In genomic region chr6:58900536-58900935, GRCm38 (mm10) we compare ENCODE assay signal across 25 mouse cellular contexts. TPM values are rescaled to one million over a fixed set of nuclear protein-coding genes. Genes with fewer than 3 reads are reported as not detected.
DNase-seq lines count a peak whose midpoint lies in the region; ATAC-seq and TF ChIP-seq lines count a peak whose summit lies in the region.
"Had no signal": no experiment of that assay in that cellular context is flagged by ENCODE, and none has a peak within 500 bp of the region (broad histone marks: within the 10 kb centered on the region; RNA-seq: fewer than 3 reads in every experiment).

No protein-coding gene starts in this region.

- intact Hi-C loops in left cerebral cortex, postnatal 10 days (cut with DNase I), result no loop called here

- H3K27me3 ChIP-seq in cerebellum, adult 2 months (ENCODE audit: control insufficient read depth, insufficient read depth, low read length), result no peaks in the 10 kb centered on the region
- H3K27me3 ChIP-seq in lung, embryonic 14.5 days (ENCODE audit: insufficient read depth, low read length), result no peaks in the 10 kb centered on the region
- no peaks in the 10 kb centered on the region for H3K27me3 ChIP-seq in stomach, embryonic 14.5 days (ENCODE audit: control insufficient read depth, insufficient read depth, low read length)
- H3K27me3 ChIP-seq in stomach, embryonic 16.5 days (ENCODE audit: control insufficient read depth, insufficient read depth, low read length), result no peaks in the 10 kb centered on the region
- H3K27me3 ChIP-seq: CH12.LX; embryonic facial prominence, embryonic 12.5 days; forebrain, embryonic 13.5 days; forebrain, embryonic 15.5 days; Patski had no signal

- no peak overlapping the region for H3K9ac ChIP-seq in lung, embryonic 14.5 days
- no peak overlapping the region for H3K9ac ChIP-seq in stomach, embryonic 14.5 days (replicated peaks; ENCODE audit: low read depth, low read length)
- H3K9ac ChIP-seq in stomach, embryonic 16.5 days (ENCODE audit: low read length), result no peak overlapping the region
- H3K9ac ChIP-seq: embryonic facial prominence, embryonic 12.5 days; forebrain, embryonic 13.5 days; forebrain, embryonic 15.5 days had no signal

- H3K36me3 ChIP-seq in lung, embryonic 14.5 days (ENCODE audit: insufficient read depth), result no peaks in the 10 kb centered on the region
- no peaks in the 10 kb centered on the region for H3K36me3 ChIP-seq in stomach, embryonic 14.5 days (ENCODE audit: control insufficient read depth, insufficient read depth, low read length)
- H3K36me3 ChIP-seq in stomach, embryonic 16.5 days (ENCODE audit: control insufficient read depth, insufficient read depth, low read length), result no peaks in the 10 kb centered on the region
- H3K36me3 ChIP-seq: embryonic facial prominence, embryonic 10.5 days; embryonic facial prominence, embryonic 12.5 days; G1E had no signal

- WGBS in cerebellum, adult 2 months, result 85% methylated on average over 7 of the region's 7 CpGs
- WGBS in lung, embryonic 14.5 days, result 76% methylated on average over 7 of the region's 7 CpGs
- 66% methylated on average over 7 of the region's 7 CpGs for WGBS in stomach, embryonic 14.5 days
- WGBS in stomach, embryonic 16.5 days, result 58% methylated on average over 7 of the region's 7 CpGs

- no peak overlapping the region for H3K4me3 ChIP-seq in cerebellum, adult 2 months (replicated peaks; ENCODE audit: insufficient read depth, low read depth, low read length)
- H3K4me3 ChIP-seq in lung, embryonic 14.5 days (ENCODE audit: low read depth, low read length), result no peak overlapping the region
- H3K4me3 ChIP-seq in stomach, embryonic 14.5 days (ENCODE audit: low read depth, low read length), result no peak overlapping the region
- H3K4me3 ChIP-seq in stomach, embryonic 16.5 days (replicated peaks; ENCODE audit: low read length), result no peak overlapping the region
- H3K4me3 ChIP-seq: embryonic facial prominence, embryonic 10.5 days; embryonic facial prominence, embryonic 12.5 days; forebrain, embryonic 13.5 days; forebrain, embryonic 15.5 days had no signal

- no peak; the same call in 1 of the 2 replicates for ATAC-seq in lung, embryonic 14.5 days (ENCODE audit: insufficient read depth)
- peak; percentile 68; the same call in 1 of the 2 replicates for ATAC-seq in stomach, embryonic 14.5 days (ENCODE audit: insufficient number of reproducible peaks, insufficient read depth, low FRiP score, low read depth)
- peak; percentile 69 for ATAC-seq in stomach, embryonic 16.5 days (ENCODE audit: insufficient read depth, low FRiP score)
- ATAC-seq: activated CD4-positive, CD25-positive, alpha-beta regulatory T cell, adult 4 months; CD4-positive, CD25-positive, alpha-beta regulatory T cell, adult 4 months; forebrain, embryonic 13.5 days; forebrain, embryonic 15.5 days; Patski had no signal

- TF ChIP-seq CTCF in cerebellum, adult 2 months (IDR thresholded peaks at IDR 0.05; ENCODE audit: borderline replicate concordance, insufficient read depth, low read depth, low read length), result no peak
- no peak for TF ChIP-seq CTCF in lung, embryonic 14.5 days (IDR thresholded peaks at IDR 0.05; ENCODE audit: low read depth)

- 0 out of 2 replicates have a peak overlapping the region, but pooled peaks have one; percentile 58 for H3K27ac ChIP-seq in cerebellum, adult 2 months (ENCODE audit: insufficient read depth, low read length)
- H3K27ac ChIP-seq in lung, embryonic 14.5 days (ENCODE audit: low read depth), result no peak overlapping the region
- H3K27ac ChIP-seq in stomach, embryonic 14.5 days (ENCODE audit: low read length), result no peak overlapping the region
- H3K27ac ChIP-seq in stomach, embryonic 16.5 days (ENCODE audit: low read length), result no peak overlapping the region
- H3K27ac ChIP-seq: embryonic facial prominence, embryonic 10.5 days; embryonic facial prominence, embryonic 12.5 days; forebrain, embryonic 13.5 days had no signal

- H3K9me3 ChIP-seq in lung, embryonic 14.5 days (ENCODE audit: low read depth, low read length), result peaks cover 2% of the 10 kb centered on the region; the same call in 1 of the 2 replicates
- no peaks in the 10 kb centered on the region for H3K9me3 ChIP-seq in stomach, embryonic 14.5 days (ENCODE audit: control insufficient read depth, low read depth, low read length)
- H3K9me3 ChIP-seq in stomach, embryonic 16.5 days (replicated peaks; ENCODE audit: control insufficient read depth, low read length), result no peaks in the 10 kb centered on the region
- H3K9me3 ChIP-seq: embryonic facial prominence, embryonic 10.5 days; embryonic facial prominence, embryonic 12.5 days; forebrain, embryonic 13.5 days; forebrain, embryonic 15.5 days; G1E had no signal

- no peak for TF ChIP-seq POLR2A in cerebellum, adult 2 months (IDR thresholded peaks at IDR 0.05; ENCODE audit: borderline replicate concordance, insufficient read depth, low read length)

- no peak overlapping the region for H3K4me2 ChIP-seq in lung, embryonic 14.5 days
- H3K4me2 ChIP-seq in stomach, embryonic 14.5 days (replicated peaks; ENCODE audit: low read depth, low read length), result no peak overlapping the region
- H3K4me2 ChIP-seq in stomach, embryonic 16.5 days (ENCODE audit: low read depth, low read length), result no peak overlapping the region
- H3K4me2 ChIP-seq: embryonic facial prominence, embryonic 12.5 days; forebrain, embryonic 13.5 days; forebrain, embryonic 15.5 days had no signal

- H3K4me1 ChIP-seq in cerebellum, adult 2 months (ENCODE audit: control insufficient read depth, insufficient read depth, low read length), result peaks cover 17% of the 10 kb centered on the region; the same call in 1 of the 2 replicates
- no peaks in the 10 kb centered on the region for H3K4me1 ChIP-seq in lung, embryonic 14.5 days (ENCODE audit: insufficient read depth)
- 0 out of 2 replicates have a peak, but pooled peaks cover 3% of the 10 kb centered on the region for H3K4me1 ChIP-seq in stomach, embryonic 14.5 days (ENCODE audit: control insufficient read depth, insufficient read depth, low read length)
- no peaks in the 10 kb centered on the region for H3K4me1 ChIP-seq in stomach, embryonic 16.5 days (ENCODE audit: control insufficient read depth, insufficient read depth, low read length)
- H3K4me1 ChIP-seq: embryonic facial prominence, embryonic 12.5 days had no signal

- no peak for DNase-seq in cerebellum, adult 2 months
- no peak for DNase-seq in cerebellum, postnatal 36 days
- DNase-seq in lung, embryonic 14.5 days, result peak; percentile 10
- no peak for DNase-seq in lung, postnatal 36 days
- no peak for DNase-seq in left cerebral cortex, postnatal 10 days (ENCODE audit: extremely low spot score in 1 of 2, low spot score in 2 of 2)
- no peak for DNase-seq in frontal cortex, postnatal 36 days (ENCODE audit: low spot score in 2 of 2)
- DNase-seq: adrenal gland, adult 8-10 months; adrenal gland, postnatal 14 days; adrenal gland, postnatal 36 days; B cell, adult 2 months; cerebellum, adult 11-12 months; cerebellum, adult 8-10 months; cerebellum, adult 9-11 months; cerebellum, postnatal 14 days had no signal

RNA-seq across cellular contexts. Expression of gene Nap1l5, which starts 6.3 kb away (rescaled TPM):
- polyA plus RNA-seq in cerebellum, adult 2 months (2012; rRNA removed), result 648 and 689 TPM in 2 replicates
- 4.7 and 5.6 TPM in 2 replicates for polyA plus RNA-seq in lung, embryonic 14.5 days (2014; fragmentation: Nextera tagmentation; extraction: Ambion mirVana)
- 7.9 and 8.4 TPM in 2 replicates for polyA plus RNA-seq in stomach, embryonic 14.5 days (2014; fragmentation: Nextera tagmentation; extraction: Ambion mirVana)
- polyA plus RNA-seq in stomach, embryonic 16.5 days (2015; fragmentation: Nextera tagmentation; extraction: Ambion mirVana), result 7.5 and 7.9 TPM in 2 replicates
- 100 to 1,000 TPM; 190 to 217 TPM for total RNA-seq in left cerebral cortex, postnatal 10 days (2021)
- total RNA-seq: CH12.LX, G1E had no signal
- polyA plus RNA-seq: CD4-positive, CD25-positive, alpha-beta regulatory T cell, adult 4 months; G1E; Patski had no signal

Comparison
In these comparisons a context has a peak if more than half of its experiments do, and no peak if none do; other contexts are left out.
1. RNA of gene Nap1l5, which starts 6.3 kb away (polyA plus RNA-seq): 648 to 689 TPM in cerebellum, adult 2 months; 7.9 to 8.4 TPM in stomach, embryonic 14.5 days, 7.5 to 7.9 TPM in stomach, embryonic 16.5 days and 4.7 to 5.6 TPM in lung, embryonic 14.5 days; every median in the first group is over 10 times any median in the second.